Mouse (Mus musculus): ENCODE data around the gene Tubgcp2.
A peak's percentile ranks its signal among the peaks of the same experiment; 100 is the strongest.

Tubgcp2 gene

GRCm38 (mm10) chr7:140036281-140037170, at the start of gene Tubgcp2, which contains the start of gene Zfp511:
Gene Tubgcp2, minus strand, starts transcription at chr7:140036669.
Gene Zfp511, plus strand, starts transcription at chr7:140036391.
- DNase-seq (ENCODE audit: extremely low spot score, low spot score): peak; percentile 97

- peak; percentile 73 for DNase-seq (ENCODE audit: extremely low spot score, low spot score)
Measured at GRCm38 (mm10) chr7:140082242-140082678, 45.8 kb upstream of the Tubgcp2 start, which contains the start of gene Caly. Gene Caly, minus strand, starts transcription at chr7:140082548.

- DNase-seq (ENCODE audit: extremely low spot score, low spot score): no peak
Measured at GRCm38 (mm10) chr7:140081408-140082241, 45.2 kb upstream of the Tubgcp2 start.

- DNase-seq (ENCODE audit: extremely low spot score, low spot score): peak; percentile 85
Measured at GRCm38 (mm10) chr7:140080503-140081156, 44.2 kb upstream of the Tubgcp2 start.

GRCm38 (mm10) chr7:140078711-140079110, 42.2 kb upstream of the Tubgcp2 start:
- DNase-seq (ENCODE audit: extremely low spot score, low spot score): peak; percentile 67

GRCm38 (mm10) chr7:140077698-140078097, 41.2 kb upstream of the Tubgcp2 start:
- DNase-seq (ENCODE audit: extremely low spot score, low spot score): no peak

- DNase-seq (ENCODE audit: extremely low spot score, low spot score): peak; percentile 45
Measured at GRCm38 (mm10) chr7:140070042-140070711, 33.7 kb upstream of the Tubgcp2 start.

- DNase-seq (ENCODE audit: extremely low spot score, low spot score): no peak
Measured at GRCm38 (mm10) chr7:140067397-140067796, 30.9 kb upstream of the Tubgcp2 start.

- peak; percentile 73 for DNase-seq (ENCODE audit: extremely low spot score, low spot score)
Measured at GRCm38 (mm10) chr7:140063092-140063491, 26.6 kb upstream of the Tubgcp2 start.

- DNase-seq (ENCODE audit: extremely low spot score, low spot score): peak; percentile 38
Measured at GRCm38 (mm10) chr7:140062307-140062706, 25.8 kb upstream of the Tubgcp2 start.

GRCm38 (mm10) chr7:140061832-140062130, 25.3 kb upstream of the Tubgcp2 start:
- no peak for DNase-seq (ENCODE audit: extremely low spot score, low spot score)

GRCm38 (mm10) chr7:140060936-140061831, 24.7 kb upstream of the Tubgcp2 start:
- peak; percentile 77 for DNase-seq (ENCODE audit: extremely low spot score, low spot score)

GRCm38 (mm10) chr7:140059601-140060000, 23.1 kb upstream of the Tubgcp2 start:
- no peak for DNase-seq (ENCODE audit: extremely low spot score, low spot score)

GRCm38 (mm10) chr7:140058528-140058927, 22.1 kb upstream of the Tubgcp2 start:
- DNase-seq (ENCODE audit: extremely low spot score, low spot score): no peak

GRCm38 (mm10) chr7:140057413-140058407, 21.2 kb upstream of the Tubgcp2 start:
- peak; percentile 85 for DNase-seq (ENCODE audit: extremely low spot score, low spot score)

GRCm38 (mm10) chr7:140054124-140054523, 17.7 kb upstream of the Tubgcp2 start:
- no peak for DNase-seq (ENCODE audit: extremely low spot score, low spot score)

GRCm38 (mm10) chr7:140049115-140049689, 12.7 kb upstream of the Tubgcp2 start:
- peak; percentile 75 for DNase-seq (ENCODE audit: extremely low spot score, low spot score)

- peak; percentile 61 for DNase-seq (ENCODE audit: extremely low spot score, low spot score)
Measured at GRCm38 (mm10) chr7:140048361-140049114, 12.1 kb upstream of the Tubgcp2 start, which contains the start of gene Msx3. Gene Msx3, minus strand, starts transcription at chr7:140049089.

All from neural tube, embryonic 10.5 days (tissue).